Mouse (Mus musculus) bone marrow macrophage, adult 2 months (primary cell): ENCODE measurements around the gene Klhdc8a. TPM values are rescaled to one million over a fixed set of nuclear protein-coding genes. Genes with fewer than 3 reads are reported as not detected.

Experiments used
- H3K27ac ChIP-seq: 2 replicates; pipeline ENCODE4 v1.5.1; 2012; ENCODE audit warnings: low read depth, low read length; ENCODE audit not compliant: insufficient read depth
- H3K4me1 ChIP-seq: 2 replicates; pipeline ENCODE4 v1.6.1; 2012; ENCODE audit warnings: low read length; ENCODE audit not compliant: control insufficient read depth, insufficient read depth
- H3K4me3 ChIP-seq: 2 replicates; pipeline ENCODE4 v1.5.1; 2012; ENCODE audit warnings: mild to moderate bottlenecking, low read length, moderate library complexity; ENCODE audit not compliant: insufficient read depth
- CTCF ChIP-seq: IDR thresholded peaks from 2 replicates; pipeline ENCODE4 v1.5.1; 2012; ENCODE audit warnings: low read depth, mild to moderate bottlenecking, low read length, moderate library complexity
- POLR2A ChIP-seq: IDR thresholded peaks from 2 replicates; pipeline ENCODE4 v1.6.1; 2012; ENCODE audit warnings: mild to moderate bottlenecking, low read depth, low read length, borderline replicate concordance
- polyA plus RNA-seq: library from polyadenylated mRNA; stranded (reverse); fragments of >200 nt; gene quantifications from 2 replicates; pipeline ENCODE4 v1.2.4, GENCODE M21; 2012; ENCODE audit not compliant: missing spikeins, insufficient read depth, insufficient read length

The Klhdc8a gene
- polyA plus RNA-seq, 1 experiment = not detected

DNA sequence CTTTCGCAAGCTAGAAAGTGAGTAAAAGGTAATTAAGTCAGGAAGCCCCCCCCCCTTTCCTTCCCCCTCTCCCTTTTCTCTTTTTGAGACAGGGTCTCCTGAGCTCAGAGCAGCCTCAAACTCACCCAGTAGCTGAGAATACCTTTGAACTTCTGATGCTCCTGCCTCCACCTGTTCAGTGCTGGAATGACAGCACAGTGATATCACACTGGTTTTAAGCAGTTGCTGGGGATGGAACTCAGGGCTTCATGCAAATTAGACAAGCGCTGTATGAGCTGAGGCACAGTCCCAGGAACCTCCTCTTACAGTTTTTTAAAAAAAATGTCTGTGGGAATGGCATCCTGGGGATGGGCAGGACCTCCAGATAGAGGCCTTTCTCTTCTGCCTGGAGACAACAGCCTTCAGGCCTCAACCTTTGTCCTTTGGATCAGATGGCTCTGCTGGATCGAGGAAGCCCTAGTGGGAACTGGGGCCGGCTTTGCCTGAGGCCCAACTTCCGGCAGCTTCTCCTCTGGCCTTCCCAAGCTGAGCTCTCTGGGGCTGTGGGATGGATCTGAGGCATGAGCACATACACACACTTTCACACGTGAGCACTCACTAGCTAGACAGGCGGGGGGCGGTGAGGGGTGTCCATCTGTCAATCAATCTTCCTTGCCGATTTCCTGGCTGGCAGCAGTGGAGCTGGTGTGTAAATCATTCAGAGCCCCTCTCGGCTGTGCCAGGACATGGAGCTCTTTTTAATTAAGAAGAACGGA lies 7.3 kb upstream of the Klhdc8a start:
- Histone ChIP-seq H3K4me3 (no peak overlapping the region), H3K4me1 (no peaks in the 10 kb centered on the region), H3K27ac (no peak overlapping the region)
- TF ChIP-seq CTCF (no peak), POLR2A (no peak)

DNA sequence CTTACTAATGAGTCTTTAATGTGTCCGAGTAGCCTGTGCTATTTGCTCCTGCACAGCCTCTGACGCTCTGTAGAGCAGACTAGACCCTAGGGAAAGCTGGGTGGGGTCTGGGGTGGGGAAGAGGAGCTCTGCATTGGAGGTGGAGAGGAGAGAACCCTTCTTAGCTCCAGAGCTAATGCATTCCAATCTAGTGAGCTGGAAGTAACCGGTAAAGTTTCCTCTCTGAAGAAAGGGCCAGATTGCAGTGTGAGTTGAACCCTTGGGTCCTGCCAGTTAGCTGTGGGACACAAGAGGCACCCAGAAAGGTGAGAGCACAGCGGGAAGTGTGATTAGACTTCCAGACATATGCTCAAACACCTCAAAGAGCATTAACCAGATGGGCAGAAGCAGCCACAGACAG lies 6.7 kb upstream of the Klhdc8a start:
- TF ChIP-seq CTCF (no peak), POLR2A (no peak)
- H3K4me1 ChIP-seq = 0 out of 2 replicates have a peak, but pooled peaks cover 3% of the 10 kb centered on the region
- no peak overlapping the region for H3K27ac ChIP-seq
- no peak overlapping the region for H3K4me3 ChIP-seq

DNA sequence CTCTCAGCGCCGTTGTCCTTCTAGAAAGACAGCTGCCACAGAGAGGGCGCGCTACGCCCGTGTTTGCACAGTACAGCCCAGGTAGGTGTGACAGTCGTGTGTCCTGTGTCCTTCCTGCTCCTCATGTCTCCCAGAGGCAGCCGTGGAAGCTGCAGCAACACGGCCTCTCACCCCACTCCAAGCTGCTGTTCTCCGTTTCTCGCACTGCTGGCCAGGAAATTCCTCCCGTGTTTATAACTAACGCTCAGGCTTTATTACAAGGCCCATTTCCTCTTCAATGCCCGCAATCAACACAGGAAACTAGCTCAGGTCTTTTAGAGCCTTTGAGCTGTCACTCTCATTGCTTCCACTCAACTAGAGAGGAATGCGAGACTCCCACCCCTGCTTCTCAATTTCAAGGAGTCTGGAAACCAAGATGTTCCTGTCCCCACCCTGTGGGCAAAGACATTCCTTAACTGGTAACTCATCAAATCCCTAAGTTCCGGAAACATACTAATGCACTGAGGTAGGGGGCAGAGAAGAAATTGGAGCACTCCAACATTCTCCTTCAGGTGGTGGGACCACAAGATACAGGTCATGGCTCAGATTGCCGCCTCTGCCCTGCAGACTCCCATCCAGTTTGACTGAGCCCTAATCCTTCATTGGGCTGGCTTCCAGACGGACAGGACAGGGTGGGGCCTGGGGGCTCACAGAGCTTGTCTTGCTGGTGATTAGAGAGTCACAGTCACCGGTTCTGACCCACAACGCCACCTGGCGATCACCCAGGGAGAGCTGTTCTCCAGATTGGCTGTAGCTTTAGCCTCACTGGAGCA lies 5.9 kb upstream of the Klhdc8a start:
- TF ChIP-seq CTCF = no peak
- no peak for TF ChIP-seq POLR2A
- Histone ChIP-seq H3K27ac (no peak overlapping the region), H3K4me3 (no peak overlapping the region), H3K4me1 (0 out of 2 replicates have a peak, but pooled peaks cover 3% of the 10 kb centered on the region)

DNA sequence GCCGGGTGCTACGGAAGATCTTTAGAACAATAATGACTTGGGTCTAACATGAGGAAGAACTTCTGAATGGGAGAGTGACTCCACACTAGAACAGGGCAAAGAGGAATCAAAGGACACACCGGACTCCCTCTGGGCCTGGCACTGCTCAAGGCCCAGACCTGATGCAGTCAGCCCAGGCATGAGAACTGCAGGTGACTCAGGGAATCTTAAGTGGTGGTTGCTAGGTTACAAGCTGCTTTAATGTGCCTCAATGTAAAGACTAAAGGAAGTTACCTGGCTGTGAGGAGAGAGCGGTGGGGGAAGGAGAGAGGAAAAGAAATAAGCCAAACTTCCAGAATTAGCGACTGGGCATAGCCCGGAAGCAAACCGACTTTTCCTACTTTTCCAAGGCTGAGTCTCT lies 2.9 kb upstream of the Klhdc8a start:
- Histone ChIP-seq H3K4me1 (0 out of 2 replicates have a peak, but pooled peaks cover 3% of the 10 kb centered on the region), H3K4me3 (no peak overlapping the region), H3K27ac (no peak overlapping the region)
- no peak for TF ChIP-seq POLR2A
- no peak for TF ChIP-seq CTCF

DNA sequence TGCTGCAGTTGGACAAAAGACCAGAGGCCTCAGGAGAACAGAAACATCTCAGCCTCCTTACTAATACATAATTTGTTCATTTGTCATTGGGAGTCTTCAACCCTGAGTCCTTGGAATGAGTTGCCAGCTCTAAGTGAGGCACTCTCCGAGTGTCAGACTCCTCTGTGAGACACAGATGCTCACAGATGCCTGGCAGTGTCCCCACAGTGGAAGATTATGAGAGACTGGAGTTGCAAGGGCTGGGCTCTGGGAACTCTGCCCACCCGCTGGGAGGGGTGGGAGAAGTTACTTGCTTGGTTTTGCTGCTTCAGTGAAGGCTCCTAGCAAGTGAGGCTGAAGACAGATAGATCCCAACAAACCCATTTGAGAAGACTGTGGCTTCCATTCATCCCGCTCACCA lies 2.4 kb upstream of the Klhdc8a start:
- H3K4me1 ChIP-seq = 0 out of 2 replicates have a peak, but pooled peaks cover 3% of the 10 kb centered on the region

DNA sequence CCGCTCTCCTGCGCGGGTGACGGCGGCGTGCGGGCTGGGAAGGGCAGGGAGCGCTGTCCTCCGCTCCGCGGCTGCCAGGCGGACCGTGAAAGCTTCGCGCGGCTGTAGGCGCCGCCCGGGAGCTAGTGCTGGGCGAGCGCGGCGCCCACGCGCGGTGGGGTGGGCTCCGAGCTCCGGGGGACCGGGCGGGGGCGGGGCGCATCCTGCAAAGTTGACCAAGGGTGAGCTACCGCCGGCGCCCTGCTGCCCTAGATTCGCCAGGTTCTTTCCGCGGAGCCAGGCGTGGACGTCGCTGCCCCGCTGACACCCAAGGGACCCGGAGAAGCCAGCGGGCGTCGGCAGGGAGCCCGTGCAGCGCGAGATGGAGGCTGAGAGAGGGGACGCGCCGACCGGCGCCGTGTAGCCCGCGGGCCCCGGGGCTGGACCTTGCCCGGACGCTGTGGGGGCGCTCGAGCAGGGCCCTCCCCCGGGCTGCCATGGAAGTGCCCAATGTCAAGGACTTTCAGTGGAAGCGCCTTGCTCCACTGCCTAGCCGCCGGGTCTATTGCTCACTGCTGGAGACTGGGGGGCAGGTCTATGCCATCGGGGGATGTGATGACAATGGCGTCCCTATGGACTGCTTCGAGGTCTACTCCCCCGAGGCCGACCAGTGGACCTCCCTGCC lies 507 bp downstream of the Klhdc8a start:
- TF ChIP-seq POLR2A (no peak), CTCF (no peak)
- Histone ChIP-seq H3K4me3 (peak overlapping the region; percentile 54), H3K4me1 (0 out of 2 replicates have a peak, but pooled peaks cover 3% of the 10 kb centered on the region), H3K27ac (no peak overlapping the region)

More for the DNA sequence above, 2.4 kb upstream of the Klhdc8a start:
- TF ChIP-seq POLR2A = no peak
- TF ChIP-seq CTCF = no peak
- Histone ChIP-seq H3K27ac (no peak overlapping the region), H3K4me3 (no peak overlapping the region)

DNA sequence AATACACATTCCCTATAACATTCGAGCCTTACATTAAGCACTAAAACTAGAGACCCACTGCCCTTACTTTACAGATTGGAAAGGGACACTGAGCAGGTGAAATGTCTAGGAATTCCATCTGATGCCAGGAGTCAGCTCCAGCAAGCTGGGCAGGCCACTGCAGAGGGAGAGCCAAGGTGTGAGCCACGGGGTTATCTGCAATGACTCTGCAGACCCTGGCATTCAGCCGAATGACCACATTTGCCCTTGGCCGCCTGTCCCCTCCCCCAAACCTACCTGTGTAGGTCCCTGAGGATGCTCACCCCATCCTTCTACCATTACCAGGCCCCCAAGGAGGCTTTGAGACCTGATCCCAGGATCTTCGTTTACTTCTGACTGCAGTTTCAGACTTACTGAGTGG lies 1.3 kb downstream of the Klhdc8a start:
- TF ChIP-seq POLR2A (no peak), CTCF (no peak)
- no peak overlapping the region for H3K4me3 ChIP-seq
- no peak overlapping the region for H3K27ac ChIP-seq
- H3K4me1 ChIP-seq = 0 out of 2 replicates have a peak, but pooled peaks cover 3% of the 10 kb centered on the region

DNA sequence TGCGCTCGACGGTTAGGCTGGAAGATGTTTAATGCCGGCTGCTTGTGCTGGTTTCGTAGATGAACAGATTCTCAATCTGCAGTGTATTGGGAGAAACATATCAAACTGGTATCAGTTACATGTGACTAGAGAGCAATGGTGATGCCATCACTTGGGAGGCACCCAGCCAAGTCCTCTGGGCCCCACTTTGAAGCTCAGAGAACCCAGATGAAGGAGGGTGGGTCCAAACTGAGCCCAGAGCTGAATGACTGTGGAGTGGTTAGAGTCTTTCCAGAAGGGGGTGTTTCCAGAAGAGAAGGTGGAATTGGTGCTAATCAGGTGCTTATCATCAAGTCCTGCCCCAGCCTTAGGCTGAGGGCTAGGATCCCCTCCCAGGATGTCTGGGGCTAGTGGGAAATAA lies 2.8 kb downstream of the Klhdc8a start:
- no peak overlapping the region for H3K4me3 ChIP-seq
- no peak overlapping the region for H3K27ac ChIP-seq
- 0 out of 2 replicates have a peak, but pooled peaks cover 3% of the 10 kb centered on the region for H3K4me1 ChIP-seq
- TF ChIP-seq POLR2A = no peak
- TF ChIP-seq CTCF = no peak

DNA sequence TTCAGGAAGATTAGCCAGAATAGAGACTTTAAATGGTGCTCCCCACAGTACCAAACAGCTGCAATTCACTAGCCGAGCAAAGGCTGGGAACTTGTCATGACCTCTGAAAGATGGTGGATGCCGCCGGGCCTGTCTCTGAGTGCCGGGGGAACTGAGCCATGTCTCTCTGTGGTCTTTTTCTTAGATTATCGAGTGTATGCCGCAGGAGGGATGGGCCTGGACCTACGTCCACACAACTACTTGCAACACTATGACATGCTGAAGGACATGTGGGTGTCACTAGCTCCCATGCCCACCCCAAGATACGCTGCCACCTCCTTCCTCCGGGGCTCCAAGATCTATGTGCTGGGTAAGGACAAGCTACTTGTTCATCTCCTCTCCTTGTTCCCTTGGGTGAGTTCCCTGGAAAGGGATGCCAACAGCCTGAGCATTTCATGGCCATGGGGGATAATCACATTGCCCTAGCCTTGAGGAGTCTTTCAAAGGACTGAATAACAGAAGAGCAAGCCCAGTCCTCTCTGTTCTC lies 4.0 kb downstream of the Klhdc8a start:
- H3K4me3 ChIP-seq = no peak overlapping the region
- TF ChIP-seq POLR2A (no peak), CTCF (no peak)
- no peak overlapping the region for H3K27ac ChIP-seq
- H3K4me1 ChIP-seq = no peaks in the 10 kb centered on the region
